Mouse (Mus musculus) heart, embryonic 11.5 days (tissue): Measurements from ENCODE around the gene Pias1. TPM values are rescaled to one million over a fixed set of nuclear protein-coding genes. Genes with fewer than 3 reads are reported as not detected.

Source experiments
- ATAC-seq: fragments of 200-750 bp; cut with Nextera tagmentation; replicated peaks from 2 replicates; pipeline ENCODE4 v1.8.0; 2017; ENCODE audit warnings: moderate library complexity; ENCODE audit not compliant: insufficient number of reproducible peaks, low FRiP score, low TSS enrichment
- H3K27ac ChIP-seq: fragments of 300-500 bp; sonication (generic); 2 replicates; pipeline ENCODE4 v1.5.1; 2014; ENCODE audit warnings: mild to moderate bottlenecking, low read depth, low read length
- H3K27me3 ChIP-seq: fragments of 300-500 bp; sonication (generic); 2 replicates; pipeline ENCODE4 v1.6.1; 2014; ENCODE audit warnings: mild to moderate bottlenecking, low read length, mixed read lengths; ENCODE audit not compliant: control insufficient read depth, insufficient read depth
- H3K36me3 ChIP-seq: fragments of 300-500 bp; sonication (generic); 2 replicates; pipeline ENCODE4 v1.6.1; 2014; ENCODE audit warnings: mild to moderate bottlenecking, low read length, moderate library complexity, mixed read lengths; ENCODE audit not compliant: control insufficient read depth, insufficient read depth
- H3K4me1 ChIP-seq: fragments of 300-500 bp; sonication (generic); 2 replicates; pipeline ENCODE4 v1.6.1; 2014; ENCODE audit warnings: low read length; ENCODE audit not compliant: control insufficient read depth, insufficient read depth
- H3K4me2 ChIP-seq: fragments of 300-500 bp; sonication (generic); 2 replicates; pipeline ENCODE4 v1.6.1; 2014; ENCODE audit warnings: mild to moderate bottlenecking, moderate library complexity
- H3K4me3 ChIP-seq: fragments of 300-500 bp; sonication (generic); 2 replicates; pipeline ENCODE4 v1.5.1; 2014; ENCODE audit warnings: low read depth, low read length
- H3K9ac ChIP-seq: fragments of 300-500 bp; sonication (generic); 2 replicates; pipeline ENCODE4 v1.6.1; 2014; ENCODE audit warnings: mild to moderate bottlenecking, low read depth, low read length, moderate library complexity
- H3K9me3 ChIP-seq: fragments of 300-500 bp; sonication (generic); replicated peaks from 2 replicates; pipeline ENCODE4 v1.6.1; 2016; ENCODE audit warnings: low read length; ENCODE audit not compliant: control insufficient read depth
- WGBS: fragments of 180-500 bp; shearing (Covaris S2); extraction: QIAGEN DNeasy Blood & Tissue Kit; methylation state at CpG from one replicate; pipeline ENCODE4 v1.1.7; 2014; ENCODE audit not compliant: insufficient replicate concordance; 5-methylcytosine and 5-hydroxymethylcytosine counted together
- polyA plus RNA-seq: library from polyadenylated mRNA; unstranded; fragments of >200 nt; fragmentation: Nextera tagmentation; extraction: Ambion mirVana; gene quantifications from 2 replicates; pipeline ENCODE4 v1.2.1, GENCODE M21; 2014

Pias1 gene
- polyA plus RNA-seq, 1 experiment from 2014 or later: 43.7 TPM

- Histone ChIP-seq H3K4me1 (peaks cover 11% of the 10 kb centered on the region; the same call in 1 of the 2 replicates), H3K36me3 (no peaks in the 10 kb centered on the region), H3K27me3 (no peaks in the 10 kb centered on the region), H3K4me3 (no peak overlapping the region), H3K9me3 (no peaks in the 10 kb centered on the region), H3K27ac (no peak overlapping the region), H3K9ac (no peak overlapping the region), H3K4me2 (no peak overlapping the region)
- no peak; the same call in 1 of the 2 replicates for ATAC-seq
- WGBS: 46% methylated on average over 10 of the region's 10 CpGs
These were observed 15.5 kb downstream of the Pias1 start for GRCm38 (mm10) chr9:62972073-62972745.

GRCm38 (mm10) chr9:62970345-62970744, 17.4 kb downstream of the Pias1 start:
- Histone ChIP-seq H3K36me3 (no peaks in the 10 kb centered on the region), H3K4me3 (no peak overlapping the region), H3K9ac (no peak overlapping the region), H3K4me2 (no peak overlapping the region), H3K4me1 (peaks cover 11% of the 10 kb centered on the region; the same call in 1 of the 2 replicates), H3K27ac (no peak overlapping the region), H3K27me3 (no peaks in the 10 kb centered on the region), H3K9me3 (no peaks in the 10 kb centered on the region)
- no peak for ATAC-seq

- WGBS: 95% methylated on average over 3 of the region's 3 CpGs
- no peak overlapping the region for H3K4me2 ChIP-seq
- H3K36me3 ChIP-seq: no peaks in the 10 kb centered on the region
- H3K4me3 ChIP-seq: no peak overlapping the region
- ATAC-seq: no peak
- H3K4me1 ChIP-seq: peaks cover 11% of the 10 kb centered on the region; the same call in 1 of the 2 replicates
- H3K9ac ChIP-seq: no peak overlapping the region
- no peak overlapping the region for H3K27ac ChIP-seq
- H3K9me3 ChIP-seq: no peaks in the 10 kb centered on the region
- H3K27me3 ChIP-seq: no peaks in the 10 kb centered on the region
These were observed 21.7 kb downstream of the Pias1 start for GRCm38 (mm10) chr9:62966018-62966417.

GRCm38 (mm10) chr9:62952713-62953112, 35.0 kb downstream of the Pias1 start:
- Histone ChIP-seq H3K4me2 (no peak overlapping the region), H3K27ac (no peak overlapping the region), H3K36me3 (peaks cover 4% of the 10 kb centered on the region; the same call in 1 of the 2 replicates), H3K9ac (no peak overlapping the region), H3K9me3 (no peaks in the 10 kb centered on the region), H3K27me3 (no peaks in the 10 kb centered on the region), H3K4me1 (peaks cover 3% of the 10 kb centered on the region; the same call in 1 of the 2 replicates), H3K4me3 (no peak overlapping the region)
- ATAC-seq: no peak

GRCm38 (mm10) chr9:62945346-62945745, 42.4 kb downstream of the Pias1 start:
- Histone ChIP-seq H3K27ac (no peak overlapping the region), H3K9me3 (no peaks in the 10 kb centered on the region), H3K9ac (no peak overlapping the region), H3K36me3 (peaks cover 3% of the 10 kb centered on the region; the same call in 1 of the 2 replicates), H3K4me2 (no peak overlapping the region), H3K4me1 (no peaks in the 10 kb centered on the region), H3K27me3 (no peaks in the 10 kb centered on the region), H3K4me3 (no peak overlapping the region)
- WGBS: 80% methylated on average over 6 of the region's 6 CpGs
- no peak for ATAC-seq

- no peak overlapping the region for H3K9ac ChIP-seq
- no peak overlapping the region for H3K4me2 ChIP-seq
- H3K27me3 ChIP-seq: no peaks in the 10 kb centered on the region
- peaks cover 3% of the 10 kb centered on the region; the same call in 1 of the 2 replicates for H3K36me3 ChIP-seq
- no peaks in the 10 kb centered on the region for H3K9me3 ChIP-seq
- no peaks in the 10 kb centered on the region for H3K4me1 ChIP-seq
- no peak overlapping the region for H3K4me3 ChIP-seq
- no peak overlapping the region for H3K27ac ChIP-seq
- no peak for ATAC-seq
- WGBS: 93% methylated on average over 1 of the region's 1 CpGs
These were observed 43.7 kb downstream of the Pias1 start for GRCm38 (mm10) chr9:62944063-62944462.

GRCm38 (mm10) chr9:62940966-62941365, 46.8 kb downstream of the Pias1 start:
- ATAC-seq: no peak
- peaks cover 8% of the 10 kb centered on the region for H3K4me1 ChIP-seq
- H3K4me3 ChIP-seq: no peak overlapping the region
- no peaks in the 10 kb centered on the region for H3K36me3 ChIP-seq
- no peaks in the 10 kb centered on the region for H3K9me3 ChIP-seq
- no peaks in the 10 kb centered on the region for H3K27me3 ChIP-seq
- no peak overlapping the region for H3K27ac ChIP-seq
- no peak overlapping the region for H3K9ac ChIP-seq
- H3K4me2 ChIP-seq: no peak overlapping the region
- 89% methylated on average over 3 of the region's 3 CpGs for WGBS

GRCm38 (mm10) chr9:62935854-62936253, 51.9 kb downstream of the Pias1 start:
- Histone ChIP-seq H3K4me1 (peaks cover 29% of the 10 kb centered on the region), H3K9me3 (no peaks in the 10 kb centered on the region), H3K4me3 (no peak overlapping the region), H3K36me3 (no peaks in the 10 kb centered on the region), H3K4me2 (no peak overlapping the region), H3K27ac (no peak overlapping the region), H3K9ac (no peak overlapping the region), H3K27me3 (no peaks in the 10 kb centered on the region)
- WGBS: 75% methylated on average over 5 of the region's 5 CpGs
- no peak for ATAC-seq
